Mouse (Mus musculus) erythroblast, embryonic 14.5 days (primary cell): Measurements from ENCODE around the gene Prcp.

Experiments used
- GATA1 ChIP-seq: IDR thresholded peaks from 2 replicates; pipeline ENCODE4 v1.6.1; 2012; ENCODE audit warnings: low read length, inconsistent platforms, mixed read lengths
- TAL1 ChIP-seq: IDR thresholded peaks from 3 replicates; pipeline ENCODE4 v1.6.1; 2012; ENCODE audit warnings: low read length, inconsistent platforms, mixed read lengths

- TF ChIP-seq TAL1 (no peak), GATA1 (no peak)
Measured at GRCm38 (mm10) chr7:92961876-92962275, 87.6 kb downstream of the Prcp start.
